Mouse (Mus musculus) E14TG2a.4 (cell line): Measurements from ENCODE around the gene Cobll1.

Experiments used
- CTCF ChIP-seq: conservative IDR thresholded peaks from 2 replicates; pipeline ENCODE4 v1.5.1; 2014; ENCODE audit warnings: low read length
- NANOG ChIP-seq: IDR thresholded peaks from 2 replicates; pipeline ENCODE4 v1.6.1; 2014; ENCODE audit warnings: borderline replicate concordance, low read length, mixed read lengths
- POU5F1 ChIP-seq: IDR thresholded peaks from 2 replicates; pipeline ENCODE4 v1.6.1; 2014; ENCODE audit warnings: low read length, borderline replicate concordance

DNA sequence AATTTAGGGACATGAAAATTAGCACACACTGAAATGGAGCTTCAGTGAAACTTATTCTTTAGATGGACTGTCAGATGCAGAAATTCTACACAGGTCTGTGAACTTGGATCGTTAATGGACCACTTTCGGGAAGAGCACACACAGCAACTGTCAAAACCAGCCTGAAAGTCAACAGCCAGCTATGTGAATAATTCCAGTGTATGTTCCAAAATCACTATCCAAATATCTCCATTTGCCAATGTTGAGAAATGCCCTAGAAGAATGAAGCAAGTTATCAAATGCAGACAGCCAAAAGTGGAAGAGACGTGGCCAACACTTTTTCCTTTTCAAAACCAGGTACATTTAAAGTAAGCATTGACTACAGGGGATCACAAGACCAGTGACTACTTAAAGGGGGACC is 118.2 kb downstream of the Cobll1 start:
- TF ChIP-seq CTCF (no peak), NANOG (no peak), POU5F1 (no peak)
